Mouse (Mus musculus) layer of hippocampus, adult 9-11 months (tissue): Measurements from ENCODE around the gene Fam217a.
"Not testable (repeated sequence)": the region's sequence is repeated elsewhere in the genome, so short reads cannot be mapped to it uniquely, and the experiment has no call there.

Experiments used
- DNase-seq: peaks from one replicate; pipeline ENCODE4 v3.0.0; 2022

Fam217a gene

DNA sequence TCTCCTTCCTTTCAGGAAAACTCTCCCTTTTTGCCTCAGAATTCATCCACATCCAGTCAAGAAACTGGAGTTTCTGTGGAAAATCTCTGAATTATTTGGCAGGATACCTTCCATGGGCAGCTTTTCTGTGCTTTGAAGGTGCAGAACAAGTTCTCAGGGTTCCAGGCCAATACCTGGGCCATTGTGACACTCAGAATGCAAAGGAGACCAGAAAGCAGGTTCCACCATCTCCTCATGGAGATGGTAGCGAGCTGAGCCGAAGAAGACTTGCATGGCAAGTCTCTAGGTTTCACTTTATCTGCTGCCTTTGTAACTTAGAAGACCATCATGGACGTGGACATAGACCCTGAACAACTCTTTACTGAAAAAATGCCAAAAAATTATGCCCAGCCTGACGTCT lies at the start of gene Fam217a, which contains the start of gene 4933417A18Rik:
TSS of gene Fam217a (minus strand) at position 101 of the 400 bp plus-strand sequence.
TSS of gene 4933417A18Rik (plus strand) at position 200 of the 400 bp plus-strand sequence.
- DNase-seq, result no peak

DNA sequence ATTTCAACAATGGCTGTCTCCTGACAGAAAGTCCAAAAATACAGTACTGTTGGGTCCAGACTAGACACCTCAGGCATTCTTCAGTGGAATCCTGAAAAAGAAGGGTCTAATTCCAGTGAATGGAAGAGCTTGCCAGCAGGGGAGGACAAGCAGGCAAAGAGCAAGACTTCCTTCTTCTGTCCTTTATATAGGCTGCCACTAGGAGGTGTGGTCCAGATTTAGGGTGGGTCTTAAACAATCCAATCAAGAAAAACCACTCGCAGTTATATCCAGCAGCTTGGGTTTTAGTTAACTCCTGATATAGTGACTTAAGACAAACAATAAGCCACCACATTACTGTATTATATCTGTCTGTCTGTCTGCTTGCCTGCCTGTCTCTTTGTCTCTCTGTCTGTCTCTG lies 49.7 kb upstream of the Fam217a start:
- DNase-seq, result no peak

DNA sequence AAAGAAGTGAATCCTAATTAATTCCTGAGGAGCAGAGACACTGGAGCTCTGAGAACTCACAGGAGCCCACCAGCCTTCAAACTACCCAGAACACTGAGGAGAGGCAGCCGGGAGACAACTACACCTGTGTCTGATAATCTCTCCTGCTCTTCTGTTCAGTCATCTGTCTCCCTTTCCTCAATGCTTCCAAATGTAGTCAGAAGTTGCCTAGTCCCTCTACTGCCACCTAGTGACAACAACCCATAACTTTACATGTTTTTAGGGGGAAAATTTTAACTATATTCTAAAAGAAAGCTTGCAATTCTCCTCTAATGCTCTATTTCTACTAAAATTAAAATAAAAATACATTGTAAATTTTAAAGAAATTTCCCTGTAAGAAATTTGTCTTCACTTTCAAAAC lies 49.0 kb upstream of the Fam217a start:
- no peak for DNase-seq

DNA sequence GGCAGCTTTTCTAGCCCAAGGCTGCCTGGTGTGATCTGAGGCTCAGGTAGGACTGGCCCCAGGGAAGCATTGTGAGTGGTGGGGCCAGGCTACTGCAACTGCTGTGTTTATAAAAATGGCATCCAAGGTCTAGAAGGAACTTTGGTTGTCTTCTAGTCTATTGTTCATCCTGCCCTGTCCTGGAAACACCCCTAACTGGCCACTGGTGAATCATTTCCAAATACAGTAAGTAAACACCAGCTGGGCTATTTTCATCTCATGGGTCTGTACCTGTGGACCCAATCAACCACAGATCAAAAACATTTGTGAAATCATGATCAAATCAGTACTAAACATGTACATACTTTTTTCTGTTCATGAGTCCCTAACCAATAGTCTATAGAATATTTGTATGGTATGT lies 48.3 kb upstream of the Fam217a start:
- DNase-seq, result not testable (repeated sequence)

DNA sequence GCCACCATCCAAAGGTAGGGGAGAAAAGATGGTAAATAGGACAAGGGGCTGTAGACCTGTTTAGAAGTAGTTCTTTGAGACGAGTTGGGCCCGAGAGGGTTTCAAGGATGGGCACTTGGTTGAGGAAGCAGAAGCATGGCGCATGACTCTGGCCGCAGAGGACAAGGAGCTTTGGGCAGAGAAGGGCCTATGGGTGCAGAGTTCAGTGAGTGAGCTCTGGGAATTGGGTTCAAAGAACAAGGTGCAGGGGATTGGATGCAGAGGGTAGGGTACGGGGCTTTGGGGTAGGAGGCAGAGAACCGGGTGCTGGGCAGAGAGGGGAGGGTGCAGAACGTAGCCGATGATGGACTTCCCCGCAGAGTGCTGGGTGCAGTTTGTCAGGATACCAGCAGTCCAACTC lies 41.5 kb upstream of the Fam217a start:
- DNase-seq, result not testable (repeated sequence)

DNA sequence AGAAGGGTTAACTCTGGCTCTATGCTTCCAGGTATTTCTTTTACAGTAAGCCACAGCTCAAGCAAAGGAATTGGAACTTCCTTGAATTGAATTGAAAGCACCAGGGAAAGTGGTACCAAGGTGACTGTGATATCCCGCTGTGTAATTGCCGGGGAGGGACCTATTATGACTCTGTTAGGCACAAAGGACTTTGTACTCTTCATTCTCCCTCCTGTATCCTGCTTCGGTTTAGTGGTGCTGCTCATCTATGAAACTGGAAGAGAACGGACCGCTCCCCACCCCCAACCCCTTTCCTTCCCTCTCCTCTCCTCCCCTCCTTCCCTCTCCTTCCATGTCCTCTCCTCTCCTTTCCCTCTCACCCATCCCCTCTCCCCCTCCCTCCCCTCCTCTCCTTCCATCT lies 40.8 kb upstream of the Fam217a start:
- no peak for DNase-seq

DNA sequence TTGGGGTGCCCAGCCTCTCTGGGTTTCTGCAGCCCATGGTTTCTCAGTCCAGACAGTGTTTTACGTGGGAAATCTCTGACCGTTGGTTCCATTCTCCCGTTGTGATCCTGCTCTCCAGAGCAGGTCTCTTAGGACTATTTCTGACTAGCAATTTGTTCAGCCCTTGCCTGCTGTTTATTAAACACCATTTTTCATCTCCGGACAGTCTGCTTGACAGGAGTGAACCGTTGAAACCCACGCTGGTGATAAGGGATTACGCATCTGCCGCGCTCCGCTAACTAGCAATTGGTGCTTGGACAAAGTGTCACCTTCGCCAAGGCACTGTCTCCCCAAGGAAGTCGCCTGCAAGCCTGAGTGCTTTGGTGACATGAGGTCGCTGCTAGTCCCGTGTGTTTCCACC lies 40.3 kb upstream of the Fam217a start:
- DNase-seq, result no peak

DNA sequence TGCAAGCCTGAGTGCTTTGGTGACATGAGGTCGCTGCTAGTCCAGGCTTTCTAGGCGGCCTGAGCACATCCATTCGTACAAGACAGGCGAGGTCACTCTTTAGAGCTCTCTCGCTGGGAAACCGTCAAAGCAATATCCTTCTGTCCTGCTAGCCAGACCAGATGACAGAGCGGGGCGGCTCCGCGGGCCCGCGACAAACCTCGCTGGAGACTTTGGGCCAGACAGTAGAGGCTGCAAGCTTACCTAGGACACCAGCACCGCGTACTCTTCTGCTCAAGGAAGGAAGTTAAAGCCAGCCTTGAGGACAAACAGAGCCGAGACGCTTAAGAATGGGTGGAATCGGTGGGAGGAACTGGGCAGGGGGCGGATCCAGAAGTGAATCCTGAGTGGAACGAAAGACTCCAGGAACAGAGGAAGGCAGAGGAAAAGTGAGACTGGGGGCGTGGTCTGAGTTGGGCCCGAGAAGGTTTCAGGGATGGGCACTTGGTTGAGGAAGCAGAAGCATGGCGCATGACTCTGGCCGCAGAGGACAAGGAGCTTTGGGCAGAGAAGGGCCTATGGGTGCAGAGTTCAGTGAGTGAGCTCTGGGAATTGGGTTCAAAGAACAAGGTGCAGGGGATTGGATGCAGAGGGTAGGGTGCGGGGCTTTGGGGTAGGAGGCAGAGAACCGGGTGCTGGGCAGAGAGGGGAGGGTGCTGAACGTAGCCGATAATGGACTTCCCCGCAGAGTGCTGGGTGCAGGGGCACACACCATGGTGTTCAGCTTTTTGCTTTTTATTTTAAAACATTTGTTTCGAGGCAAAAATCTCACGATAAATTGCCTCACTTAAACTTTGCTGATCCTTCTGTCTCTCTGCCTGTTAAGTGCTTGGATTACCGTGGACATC lies 39.6 kb upstream of the Fam217a start, which contains the start of gene Eci3:
TSS of gene Eci3 (minus strand) at position 300 of the 887 bp plus-strand sequence.
- no peak for DNase-seq

DNA sequence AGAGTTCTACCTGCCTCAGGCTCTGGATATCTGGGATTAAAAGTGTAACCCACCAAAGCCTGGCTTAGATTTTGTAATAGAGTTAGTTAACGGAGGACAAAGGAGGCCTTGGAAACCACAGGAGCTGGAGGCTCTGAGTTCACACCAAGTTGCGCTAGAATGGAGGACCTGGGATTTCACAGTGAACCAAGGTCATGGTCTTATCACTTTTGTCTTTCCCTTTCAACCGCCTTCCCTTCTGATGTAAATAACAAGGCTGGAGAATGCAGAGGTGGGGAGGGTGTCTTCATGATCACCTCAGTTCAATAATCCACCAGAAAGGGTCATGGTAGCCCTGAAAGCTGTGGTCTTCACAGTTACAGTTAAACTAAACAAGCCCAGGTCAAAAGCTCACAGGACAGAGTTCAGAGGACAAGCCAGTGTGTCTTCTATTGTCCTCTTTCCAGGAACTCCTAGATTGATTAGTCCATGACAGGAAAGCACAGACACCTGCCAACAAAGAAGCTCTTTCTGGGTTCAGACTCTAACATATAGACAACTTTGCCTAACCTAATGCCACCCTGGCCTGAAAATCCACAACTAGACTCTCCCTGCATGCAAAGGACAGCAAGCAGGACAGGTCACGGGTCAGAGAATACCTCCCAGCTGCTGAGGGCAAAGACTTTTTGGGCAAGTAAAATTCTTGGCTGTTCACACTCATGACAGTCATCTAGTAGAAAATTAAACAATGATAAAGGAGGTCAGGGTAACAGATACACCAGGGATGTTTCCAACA lies 37.1 kb upstream of the Fam217a start:
- no peak for DNase-seq

DNA sequence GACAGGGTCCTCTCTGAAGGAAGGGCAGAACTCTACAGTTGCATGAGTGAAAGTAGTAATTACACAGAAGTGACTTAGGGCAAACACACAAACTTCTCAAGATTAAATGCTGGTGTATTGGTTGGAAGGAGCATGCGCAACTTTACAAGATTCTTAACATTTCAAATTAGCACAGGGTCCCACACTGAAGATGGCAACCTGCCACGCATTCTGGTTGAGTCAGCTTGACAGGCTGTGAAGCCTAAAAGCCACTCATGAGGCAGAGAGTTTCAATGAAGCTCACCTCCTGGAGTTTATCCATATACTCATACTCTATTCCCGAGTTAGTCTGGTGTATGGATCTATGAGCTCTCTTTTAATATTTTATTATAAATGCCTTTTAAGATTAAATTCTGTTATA lies 34.0 kb upstream of the Fam217a start:
- DNase-seq, result not testable (repeated sequence)

DNA sequence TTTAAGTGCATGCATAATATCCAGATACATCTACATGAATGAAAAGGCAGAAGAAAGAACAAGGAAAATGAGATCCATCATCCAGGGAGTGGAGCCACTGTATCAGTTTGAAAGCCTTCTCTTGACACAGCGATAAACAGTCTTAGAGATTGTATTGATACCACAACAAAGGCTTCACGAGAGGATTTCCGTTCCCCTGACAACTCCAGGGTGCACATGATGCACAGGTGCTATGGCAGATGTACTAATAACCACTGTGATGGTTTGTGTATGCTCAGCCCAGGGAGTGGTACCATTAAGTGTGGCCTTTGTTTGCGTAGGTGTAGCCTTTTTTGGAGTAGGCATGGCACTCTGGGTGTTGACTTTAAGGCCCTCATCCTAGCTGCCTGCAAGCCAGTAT lies 32.8 kb upstream of the Fam217a start:
- no peak for DNase-seq

DNA sequence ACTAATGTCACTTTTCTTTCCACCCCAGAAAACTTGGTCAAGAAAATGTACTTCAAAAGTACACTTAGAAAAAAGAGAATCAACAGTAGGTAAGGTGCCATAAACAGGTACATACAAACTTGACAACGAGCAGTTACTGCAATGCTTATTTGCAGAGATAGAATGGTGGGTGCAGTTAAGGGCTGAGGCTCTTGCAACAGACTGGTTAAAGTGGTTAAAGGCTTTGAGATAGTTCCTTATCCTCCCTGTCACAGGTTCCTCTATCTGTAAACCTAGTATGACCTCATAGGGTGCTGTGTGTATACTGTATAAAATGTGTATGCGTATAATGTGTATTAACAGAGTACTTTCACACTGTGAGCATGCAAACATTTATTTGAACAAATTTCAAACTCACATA lies 27.3 kb upstream of the Fam217a start:
- DNase-seq, result not testable (repeated sequence)

DNA sequence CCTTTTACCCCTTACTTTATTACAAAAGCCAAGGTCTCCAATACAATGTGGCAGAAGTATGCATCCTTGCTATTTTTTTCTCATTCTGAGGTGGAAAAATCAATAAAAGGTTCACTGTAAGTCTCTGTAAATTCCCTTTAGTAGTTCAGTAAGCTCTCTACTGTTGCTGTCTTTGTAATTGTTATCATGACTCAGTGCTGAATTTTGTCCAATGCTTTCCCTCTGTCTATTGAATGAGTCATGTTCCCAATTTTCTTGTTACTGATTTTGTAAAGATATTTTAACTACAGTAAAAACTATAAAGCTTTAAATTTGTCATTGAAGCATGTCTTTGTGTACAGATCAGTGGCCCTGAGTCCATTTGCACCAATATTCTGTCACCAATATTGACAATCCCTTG lies 18.3 kb upstream of the Fam217a start:
- DNase-seq, result no peak

DNA sequence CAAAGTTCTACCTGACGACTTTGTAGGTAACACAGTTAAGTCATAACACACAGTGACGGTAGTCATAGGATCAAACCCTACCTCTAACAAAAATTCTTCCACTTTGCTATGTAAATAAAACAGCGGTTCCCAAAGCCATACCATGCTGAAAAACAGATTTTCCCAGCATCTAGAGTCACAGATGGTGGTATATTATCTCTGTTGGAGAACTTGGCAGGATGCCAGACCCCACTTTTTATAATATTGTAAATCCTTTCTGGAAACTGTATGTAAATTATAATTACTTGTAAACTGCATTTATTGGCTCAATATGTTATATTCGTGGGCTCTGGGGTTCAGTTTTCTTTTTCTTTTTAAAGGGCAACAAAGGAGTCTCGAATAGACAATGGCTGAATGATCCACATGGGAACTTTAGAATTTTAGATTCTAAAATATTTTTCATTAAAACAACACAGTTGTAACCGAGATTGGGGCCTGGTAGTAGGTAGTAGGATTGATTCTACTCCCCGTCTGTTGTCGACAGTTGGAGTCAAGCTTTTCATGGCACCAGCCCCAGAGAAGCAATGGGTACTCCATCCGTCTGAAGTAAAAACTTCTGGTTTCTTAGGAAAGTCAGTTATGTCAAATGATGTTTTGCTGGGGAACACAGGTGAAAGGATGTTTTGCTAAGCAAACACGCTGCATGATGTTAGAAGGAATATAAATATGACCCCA lies 11.0 kb upstream of the Fam217a start:
- no peak for DNase-seq

DNA sequence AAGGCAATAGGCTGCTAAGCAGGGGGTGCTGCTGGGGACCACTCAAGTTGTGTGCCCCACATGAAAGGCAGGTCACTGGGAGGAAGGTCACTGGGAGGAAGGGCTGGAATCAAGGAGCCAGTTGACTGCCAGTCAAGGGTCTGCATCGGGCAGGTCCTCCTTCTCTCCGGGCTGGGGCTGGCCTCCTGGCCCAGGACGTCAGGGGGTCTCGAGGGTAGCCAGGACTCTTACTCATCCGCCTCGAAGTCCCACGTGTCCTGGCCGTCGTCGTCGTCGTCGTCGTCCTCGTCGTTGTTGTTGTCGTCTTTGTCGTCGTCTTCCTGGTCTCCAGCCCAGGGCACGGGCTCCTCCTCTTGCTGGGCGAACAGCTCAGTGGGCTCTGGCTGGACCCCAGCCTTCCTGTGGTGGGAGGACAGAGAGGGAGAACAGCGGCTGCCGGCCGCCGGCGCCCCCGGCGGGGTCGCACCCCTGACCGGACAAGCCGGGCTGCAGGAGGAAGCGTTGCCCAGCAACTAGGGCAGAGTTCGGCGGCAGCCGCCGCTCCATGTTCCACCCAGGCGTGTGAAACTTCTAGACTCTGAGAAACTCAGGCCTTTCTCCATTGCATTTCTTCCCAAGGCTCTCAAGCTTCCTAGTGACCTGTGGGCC lies 7.5 kb downstream of the Fam217a start:
- DNase-seq, result no peak

DNA sequence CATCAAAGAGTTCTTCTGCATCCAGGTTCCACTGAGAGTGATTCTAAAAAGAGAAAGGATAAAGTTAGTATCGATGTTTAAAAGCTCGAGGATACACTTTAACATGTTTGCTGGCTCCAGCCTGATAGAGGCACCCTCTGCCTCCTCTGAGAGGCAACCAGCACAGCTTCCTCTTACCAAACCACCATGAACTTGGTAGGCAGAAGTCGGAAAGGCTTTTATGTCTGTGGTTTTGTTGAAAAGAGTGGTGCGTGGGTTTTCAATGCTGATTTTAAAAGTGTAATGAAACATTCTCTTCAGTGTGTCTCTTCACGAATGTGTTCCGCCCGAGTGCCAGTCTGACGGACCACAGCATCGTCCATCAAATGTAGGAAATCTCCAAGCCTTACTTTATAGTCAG lies 9.5 kb downstream of the Fam217a start:
- DNase-seq, result no peak

DNA sequence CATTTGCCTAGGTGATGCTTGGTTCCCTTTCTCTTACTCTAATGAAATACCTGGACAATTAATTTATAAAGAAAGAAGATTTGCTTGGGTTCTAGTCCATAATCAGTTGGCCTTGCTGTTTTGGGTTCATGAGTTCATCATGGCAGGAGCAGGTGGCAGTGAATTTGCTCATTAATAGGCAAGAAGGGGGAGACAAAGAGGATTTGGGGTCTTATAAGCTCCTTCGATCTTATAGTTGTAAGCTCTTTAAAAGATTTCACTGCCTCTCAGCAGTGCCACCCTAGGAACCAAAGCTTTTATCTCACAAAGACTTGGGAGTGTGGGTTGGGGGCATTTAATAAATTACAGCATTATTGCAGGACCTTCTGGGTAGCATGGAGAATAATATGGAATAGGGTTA lies 31.2 kb downstream of the Fam217a start:
- no peak for DNase-seq

DNA sequence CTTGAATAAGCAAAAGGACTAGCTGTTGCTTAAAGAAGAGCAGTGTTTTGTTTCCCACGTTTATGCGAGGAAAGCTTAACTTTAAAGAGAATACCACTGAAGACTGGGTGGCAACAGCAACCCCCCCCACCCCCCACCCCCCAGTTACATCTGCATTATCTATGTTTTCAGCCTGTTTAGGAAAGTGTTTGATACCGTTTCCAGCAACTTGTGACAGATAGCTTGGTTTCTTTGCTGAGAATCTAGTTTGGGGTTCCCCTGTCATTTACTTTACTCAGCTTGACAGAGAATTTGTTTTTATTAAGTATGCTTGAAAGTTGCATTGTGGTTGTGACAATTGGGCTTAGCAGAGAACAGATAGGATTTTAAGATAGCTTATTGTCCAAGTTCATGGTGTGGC lies 47.6 kb downstream of the Fam217a start:
- no peak for DNase-seq

DNA sequence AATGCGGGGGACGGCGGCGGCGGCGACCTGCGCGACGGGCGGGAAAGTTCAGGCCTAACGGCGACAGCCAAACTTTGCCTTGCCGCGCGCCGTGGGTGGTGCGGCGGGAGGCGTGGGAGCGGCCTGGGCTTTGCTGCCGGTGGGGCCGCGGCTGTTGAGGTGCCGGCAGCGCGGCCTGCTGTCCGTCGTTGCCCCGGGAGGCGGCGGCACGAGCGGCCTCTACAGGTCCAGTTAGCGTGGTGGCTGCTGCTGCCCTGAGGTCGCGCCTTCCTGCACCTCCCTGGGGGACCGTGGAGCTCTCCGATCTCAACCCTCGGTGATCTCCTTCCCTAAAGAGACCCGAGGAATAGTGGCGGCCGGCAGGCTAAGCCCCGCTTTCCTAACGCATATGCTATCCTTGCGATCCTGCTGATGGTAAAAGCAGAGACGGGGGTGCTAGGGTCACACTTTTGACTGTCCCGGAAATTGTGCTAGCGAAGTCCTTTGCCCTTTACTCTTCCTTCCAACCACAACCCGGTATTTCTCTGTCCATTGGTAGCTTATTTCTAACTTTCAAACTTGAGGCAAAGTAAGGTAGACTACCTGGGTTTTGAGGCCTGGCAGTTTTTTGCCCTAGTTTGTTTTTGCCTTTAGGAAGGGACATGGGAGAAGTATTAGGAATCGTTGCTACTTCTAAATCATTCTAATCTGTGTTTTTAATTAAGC lies 48.2 kb downstream of the Fam217a start:
- DNase-seq, result no peak

DNA sequence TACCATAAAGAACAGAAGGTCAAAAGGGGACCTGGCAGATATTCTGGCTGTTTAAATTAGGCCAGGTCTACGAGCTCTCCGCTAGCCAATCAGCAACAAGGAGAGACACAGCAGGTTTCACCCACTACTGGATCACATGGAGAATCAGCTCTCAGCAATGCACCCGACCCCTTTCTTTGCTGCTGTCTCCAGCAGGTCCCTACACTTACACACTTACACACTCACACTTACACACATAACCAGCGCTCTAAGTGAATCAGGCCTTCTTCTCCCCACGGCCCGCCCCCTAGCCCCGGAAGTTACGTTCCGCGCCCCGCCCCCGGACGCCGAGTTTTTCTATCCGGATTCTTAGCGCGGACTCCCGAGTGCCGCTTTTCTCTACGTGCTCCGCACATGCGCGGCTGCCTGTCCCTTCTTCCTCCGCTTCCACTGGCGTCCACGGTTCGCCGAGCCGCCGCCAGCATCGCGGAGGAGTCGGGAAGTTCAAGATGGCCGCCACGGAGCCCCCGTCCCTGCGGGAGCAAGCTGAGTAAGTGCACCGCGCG lies 48.9 kb downstream of the Fam217a start, which contains the start of gene Prpf4b:
TSS of gene Prpf4b (plus strand) at position 137 of the 545 bp plus-strand sequence.
- peak; percentile 92 for DNase-seq

DNA sequence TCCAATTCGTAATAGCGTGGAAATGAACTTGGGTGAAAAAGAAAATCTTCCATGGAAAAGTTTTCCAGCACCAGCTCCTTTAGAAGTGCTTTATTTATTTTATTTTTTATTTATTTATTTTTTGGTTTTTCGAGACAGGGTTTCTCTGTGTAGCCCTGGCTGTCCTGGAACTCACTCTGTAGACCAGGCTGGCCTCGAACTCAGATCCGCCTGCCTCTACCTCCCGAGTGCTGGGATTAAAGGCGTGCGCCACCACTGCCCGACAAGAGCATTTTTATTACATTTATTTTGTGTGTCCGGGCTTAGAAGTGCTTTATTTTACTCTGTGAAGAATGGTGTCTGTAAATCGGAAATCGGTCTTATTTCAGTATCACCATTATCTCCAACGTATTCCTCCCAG lies 49.4 kb downstream of the Fam217a start:
- peak; percentile 14 for DNase-seq
